Mouse (Mus musculus): Measurements from ENCODE around the gene Col23a1.
"Not testable (repeated sequence)": the region's sequence is repeated elsewhere in the genome, so short reads cannot be mapped to it uniquely, and the experiment has no call there.

The Col23a1 gene

DNA sequence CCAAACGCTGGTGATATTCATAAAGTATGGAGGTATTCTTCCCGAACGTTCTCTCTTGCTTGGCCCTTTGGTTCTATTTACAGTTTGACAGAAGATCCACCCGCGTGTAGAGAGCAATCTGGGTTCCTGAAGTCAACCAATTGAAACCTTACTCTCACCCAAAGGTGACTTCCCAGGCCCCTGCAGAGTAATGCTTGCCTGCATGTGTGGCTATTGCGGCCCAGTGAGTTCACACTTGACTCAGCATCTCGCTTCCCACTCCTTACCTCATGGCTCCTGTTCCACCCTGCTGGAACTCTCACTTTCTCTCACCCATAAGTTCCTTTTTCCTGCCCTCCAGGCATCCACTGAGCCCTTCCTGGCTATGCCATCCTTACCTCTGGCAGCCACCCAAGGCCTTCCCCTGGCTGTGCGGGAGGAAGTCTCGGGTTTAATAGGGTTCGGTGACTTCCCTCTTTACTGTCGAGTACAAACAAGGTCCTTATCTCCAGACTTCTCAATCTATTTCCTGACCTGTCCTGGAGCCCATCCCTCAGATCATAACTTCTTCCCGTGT is 38.7 kb downstream of the Col23a1 start:
- no peak for DNase-seq (ENCODE audit: low spot score)

DNA sequence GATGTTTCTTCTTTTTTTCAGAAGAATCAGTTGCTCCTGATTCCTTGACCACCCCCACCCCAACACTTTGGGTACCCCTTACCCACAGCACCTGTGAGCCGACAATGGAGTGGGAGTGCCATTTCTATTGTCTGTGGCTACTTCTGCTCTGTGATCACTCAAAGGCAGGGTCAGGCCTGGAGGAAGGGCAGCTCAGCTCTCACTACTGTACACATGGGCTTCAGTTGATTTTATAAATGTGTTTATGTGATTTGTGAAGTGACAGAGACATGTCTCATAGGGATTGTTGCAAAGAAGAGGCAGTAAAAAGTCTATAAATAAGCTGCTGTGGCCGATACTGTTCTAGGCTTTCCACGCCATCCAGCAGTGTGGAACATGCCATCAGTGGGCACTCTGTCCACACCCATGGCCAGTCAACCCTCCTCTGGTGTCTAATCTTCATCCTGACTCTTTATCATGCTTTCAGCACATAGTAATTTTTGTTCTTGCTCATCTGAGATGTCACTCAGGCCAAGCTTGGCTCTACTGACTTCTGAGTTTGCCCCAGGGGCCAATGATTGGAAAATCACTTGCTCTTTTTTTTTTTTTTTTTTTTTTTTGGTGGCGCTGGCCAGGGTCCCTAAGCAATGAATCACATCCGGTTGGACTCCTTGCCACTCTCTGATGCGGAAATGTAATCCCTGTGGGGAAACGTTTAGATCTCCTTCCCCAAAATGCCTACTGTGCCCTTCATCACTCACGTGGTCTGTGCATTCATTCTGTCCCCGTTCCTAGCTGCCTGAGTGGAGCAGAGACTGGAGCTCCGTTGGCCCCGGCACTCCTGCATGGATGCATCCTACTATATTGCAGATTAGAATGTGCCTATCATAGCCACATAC is 40.4 kb downstream of the Col23a1 start:
- DNase-seq (ENCODE audit: low spot score), result no peak

DNA sequence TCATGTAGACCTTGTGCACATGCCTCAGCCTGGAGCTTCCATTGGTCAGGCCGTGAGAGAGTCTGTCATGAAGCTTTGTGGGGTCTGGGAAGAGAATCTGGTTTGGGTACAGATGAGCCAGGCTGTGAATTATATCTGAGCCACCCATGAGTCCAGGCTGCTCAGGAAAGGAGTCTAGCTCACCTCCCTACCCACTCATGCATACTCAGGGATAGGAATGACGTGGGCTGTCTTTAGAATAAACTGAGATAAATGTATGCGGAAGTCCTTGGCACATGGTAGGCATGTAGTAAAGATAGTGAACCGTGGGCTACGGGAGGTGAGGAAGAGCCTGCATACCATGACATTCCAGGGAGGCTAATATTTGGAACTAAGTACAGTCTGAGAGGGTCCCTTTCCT is 44.3 kb downstream of the Col23a1 start:
- DNase-seq (ENCODE audit: low spot score), result no peak

DNA sequence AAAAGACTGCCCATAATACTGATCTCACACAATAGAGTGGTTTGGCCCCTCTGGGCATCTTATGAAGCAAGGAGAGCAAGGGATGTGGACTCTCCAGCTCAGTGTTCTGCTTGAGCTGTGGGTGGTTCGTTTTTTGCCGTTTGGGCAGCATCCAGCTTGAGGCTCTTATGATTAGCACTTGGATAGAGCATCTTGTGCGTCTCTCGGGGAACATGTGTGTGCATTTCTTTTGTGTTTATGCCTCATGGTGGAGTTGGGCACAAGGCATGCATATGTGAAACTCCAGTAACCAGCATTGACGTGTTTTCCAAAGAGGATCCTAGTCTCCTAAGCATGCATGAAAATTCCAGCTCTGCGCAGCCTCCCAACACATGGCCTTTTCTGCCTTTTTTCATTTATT is 47.9 kb downstream of the Col23a1 start:
- DNase-seq (ENCODE audit: low spot score), result no peak

DNA sequence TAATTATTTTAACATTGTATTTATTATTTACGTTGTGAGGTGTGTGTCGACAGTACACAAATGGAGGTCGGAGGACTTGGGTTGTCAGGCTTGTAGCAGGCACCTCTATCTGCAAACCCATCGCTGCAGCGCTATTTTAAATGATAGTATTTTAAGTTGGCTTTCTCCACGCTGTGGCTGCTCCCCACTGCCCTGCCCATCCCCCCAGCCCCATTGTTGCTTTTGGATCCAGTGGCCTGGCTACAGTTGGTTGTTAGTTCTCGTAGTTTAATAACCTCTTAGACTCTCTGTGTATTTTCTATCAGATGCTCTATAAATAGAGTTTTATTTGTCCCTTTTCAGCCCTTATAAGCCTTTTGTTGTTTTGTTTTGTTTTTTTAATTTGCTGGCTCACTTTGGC is 48.7 kb downstream of the Col23a1 start:
- no peak for DNase-seq (ENCODE audit: low spot score)

DNA sequence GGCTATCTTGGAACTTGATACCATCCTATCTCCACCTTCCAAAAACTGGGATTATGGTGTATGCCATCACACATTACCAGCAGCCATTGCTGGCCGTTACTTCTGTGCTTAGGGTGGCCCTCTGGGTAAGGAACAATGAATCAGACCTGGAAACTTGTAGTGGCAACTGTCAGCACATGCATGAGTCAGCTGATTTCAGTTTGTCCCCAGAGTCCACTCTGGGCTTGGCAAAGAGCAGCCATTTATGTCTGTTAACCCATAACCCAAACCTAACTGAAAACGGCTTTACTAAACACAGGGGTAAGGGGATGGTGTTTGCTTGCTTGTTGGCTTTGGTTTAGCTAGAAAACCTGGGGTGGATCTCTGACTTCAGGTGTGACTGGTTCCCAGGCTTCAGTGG is 51.4 kb downstream of the Col23a1 start:
- DNase-seq (ENCODE audit: low spot score), result no peak

DNA sequence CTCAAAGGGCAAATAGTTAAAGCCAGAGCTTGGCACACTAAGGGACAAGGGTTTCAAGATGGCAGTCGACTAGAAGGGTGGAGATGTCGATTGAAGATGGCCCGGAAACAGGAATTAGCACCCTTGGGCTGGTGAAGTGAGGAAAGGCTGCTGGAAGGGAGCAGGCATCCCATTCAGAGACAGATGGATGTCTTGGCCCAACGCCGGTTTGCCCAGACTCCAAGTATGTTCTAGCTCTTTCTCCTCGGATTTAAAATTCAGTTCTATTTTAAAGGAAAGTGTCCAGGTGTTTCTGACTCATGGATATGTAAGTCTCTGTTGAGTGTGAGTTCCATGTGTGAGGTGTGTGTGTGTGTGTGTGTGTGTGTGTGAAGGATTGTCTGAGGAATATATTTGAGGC is 53.1 kb downstream of the Col23a1 start:
- DNase-seq (ENCODE audit: low spot score), result no peak

DNA sequence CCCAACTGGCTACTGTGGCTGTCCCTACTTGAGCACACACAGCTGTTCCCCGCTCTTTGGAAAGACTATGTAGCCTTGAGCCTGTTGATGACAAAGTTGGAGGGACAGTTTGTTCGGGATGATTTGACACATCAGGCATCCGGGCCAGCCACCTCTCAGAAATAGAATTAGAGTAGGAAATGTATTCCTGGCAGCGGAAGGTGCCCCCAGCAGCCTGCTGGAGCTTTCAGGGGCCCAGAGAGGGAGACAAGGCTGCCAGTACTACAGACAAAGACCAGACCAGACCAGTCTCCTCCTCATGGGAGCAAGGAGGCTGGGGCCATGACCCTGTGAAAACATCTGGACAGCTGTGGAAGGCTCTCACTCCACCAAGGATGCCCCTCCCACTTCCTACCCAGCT is 53.6 kb downstream of the Col23a1 start:
- no peak for DNase-seq (ENCODE audit: low spot score)

DNA sequence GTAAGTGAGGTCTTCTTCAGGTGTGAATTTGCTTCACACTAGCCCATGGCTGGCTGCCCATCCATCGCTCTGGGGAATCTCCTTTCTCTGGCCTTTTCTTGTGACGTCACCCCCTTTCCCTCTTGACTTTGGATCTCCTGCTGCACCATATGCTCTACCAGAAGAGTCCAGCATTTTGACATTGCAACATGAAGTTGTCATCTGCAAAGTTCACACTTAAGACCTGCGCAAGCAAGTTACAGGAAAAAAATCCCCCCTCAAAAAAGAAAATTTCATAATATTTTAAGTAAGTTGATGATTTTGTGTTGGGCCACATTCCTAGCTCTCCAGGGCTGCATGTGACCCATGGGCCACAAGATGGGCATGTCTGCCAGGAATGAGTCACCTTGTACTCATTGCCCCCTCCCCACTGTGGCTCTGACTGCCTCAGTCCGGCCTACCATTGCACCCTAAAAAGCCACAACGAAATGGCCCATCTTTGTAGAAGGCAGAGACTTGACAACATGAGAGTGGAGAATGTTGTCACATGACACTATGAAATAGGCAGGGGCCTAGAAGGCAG is 54.1 kb downstream of the Col23a1 start:
- no peak for DNase-seq (ENCODE audit: low spot score)

DNA sequence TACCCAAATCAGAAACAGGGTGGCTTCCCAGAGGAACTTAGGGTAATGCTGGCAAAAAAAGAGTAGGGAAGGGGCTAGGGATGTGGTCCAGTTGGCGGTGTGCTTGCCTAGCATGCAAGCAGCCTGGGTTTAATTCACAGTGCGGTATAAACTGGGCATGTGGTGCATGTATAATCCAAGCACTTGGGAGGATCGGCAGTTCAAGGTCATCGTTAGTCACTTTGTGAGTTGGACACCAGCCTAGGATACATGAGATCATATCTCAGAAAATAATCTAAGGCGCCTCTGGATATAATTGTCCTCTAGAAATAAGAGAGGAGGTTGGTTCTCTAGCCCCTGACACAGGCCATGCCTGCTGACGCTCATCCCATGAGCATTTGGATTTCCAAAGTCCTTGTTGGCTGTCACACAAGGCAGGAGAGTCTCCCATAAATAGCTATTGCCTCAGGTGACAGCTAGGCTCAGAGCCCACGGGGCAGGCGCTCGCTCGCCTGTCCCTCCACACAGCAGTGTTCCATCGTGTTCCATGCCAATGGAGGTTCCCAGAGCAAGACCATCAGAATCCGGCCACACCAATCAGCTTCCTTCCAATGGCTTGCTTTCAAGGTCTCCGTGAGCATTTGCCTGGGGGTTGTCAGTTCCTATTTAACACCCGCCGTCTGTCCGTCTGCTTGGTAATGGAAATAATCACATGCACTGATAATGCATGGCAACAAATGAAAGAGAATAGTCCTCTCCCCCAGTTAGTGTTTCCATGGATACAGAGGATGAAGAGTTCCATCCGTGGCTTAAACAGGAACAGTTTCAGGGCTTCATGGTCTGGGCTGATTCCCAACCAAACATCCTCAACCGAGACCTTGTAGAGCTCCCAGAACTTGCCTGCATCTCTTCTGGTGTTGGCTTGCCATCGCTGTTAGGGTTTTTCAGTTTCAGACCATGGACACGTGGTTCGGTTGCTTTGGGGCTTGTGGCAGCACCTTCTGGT is 56.1 kb downstream of the Col23a1 start:
- no peak for DNase-seq (ENCODE audit: low spot score)

DNA sequence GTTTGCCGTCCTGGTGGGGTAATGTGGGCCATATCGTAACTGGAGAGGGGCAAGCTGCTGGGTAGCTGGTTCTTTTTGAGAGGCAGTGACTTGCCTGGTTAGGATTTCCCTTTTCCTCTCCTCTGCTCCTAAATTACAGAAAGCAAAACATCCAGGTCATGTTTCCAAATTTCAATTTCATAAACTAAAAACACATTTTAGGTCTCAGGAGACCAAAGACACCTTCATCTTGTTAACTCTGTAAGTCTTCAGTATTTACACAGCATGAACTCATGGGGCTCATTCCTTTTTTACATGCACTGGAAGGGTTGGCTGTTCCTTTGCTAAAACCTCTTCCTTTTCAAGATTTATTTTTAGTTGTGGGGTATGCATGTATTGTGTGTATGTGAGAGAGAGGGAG is 58.0 kb downstream of the Col23a1 start:
- no peak for DNase-seq (ENCODE audit: low spot score)

DNA sequence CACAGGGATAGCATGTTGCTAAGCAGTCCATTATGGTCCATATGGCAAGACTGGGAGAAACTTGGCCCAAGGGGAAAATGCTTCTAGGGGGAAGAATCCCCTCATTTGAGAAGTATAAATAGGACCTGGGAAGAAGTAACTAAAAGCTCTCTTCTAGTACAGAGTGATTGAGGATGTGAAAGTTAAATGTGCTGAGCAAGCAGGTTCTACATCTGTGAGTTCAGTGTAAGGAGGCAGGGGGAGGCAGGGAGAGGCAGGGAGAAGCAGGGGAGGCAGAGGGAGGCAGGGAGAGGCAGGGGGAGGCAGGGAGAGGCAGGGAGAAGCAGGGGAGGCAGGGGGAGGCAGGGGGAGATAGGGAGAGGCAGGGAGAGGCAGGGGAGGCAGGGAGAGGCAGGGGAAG is 59.9 kb downstream of the Col23a1 start:
- DNase-seq (ENCODE audit: low spot score), result no peak

DNA sequence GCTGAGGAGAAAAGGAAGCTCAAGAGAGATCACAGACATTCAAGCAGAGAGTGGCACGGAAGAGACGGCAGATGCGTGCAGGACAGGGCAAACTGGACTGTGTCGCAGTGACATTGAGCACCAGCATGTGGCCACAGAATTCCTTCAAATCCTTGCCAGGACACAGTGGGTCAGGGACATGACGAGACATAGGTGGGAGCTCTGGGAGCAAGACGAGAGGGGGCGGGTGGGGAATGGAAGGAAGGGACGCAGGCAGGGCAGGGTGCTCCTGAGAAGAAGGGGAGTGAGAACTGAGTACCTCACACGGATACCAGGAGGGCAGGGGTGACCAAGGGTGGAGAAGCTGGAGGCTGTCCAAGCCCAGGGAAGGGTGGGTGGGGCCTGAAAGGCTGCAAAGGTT is 61.4 kb downstream of the Col23a1 start:
- no peak for DNase-seq (ENCODE audit: low spot score)

DNA sequence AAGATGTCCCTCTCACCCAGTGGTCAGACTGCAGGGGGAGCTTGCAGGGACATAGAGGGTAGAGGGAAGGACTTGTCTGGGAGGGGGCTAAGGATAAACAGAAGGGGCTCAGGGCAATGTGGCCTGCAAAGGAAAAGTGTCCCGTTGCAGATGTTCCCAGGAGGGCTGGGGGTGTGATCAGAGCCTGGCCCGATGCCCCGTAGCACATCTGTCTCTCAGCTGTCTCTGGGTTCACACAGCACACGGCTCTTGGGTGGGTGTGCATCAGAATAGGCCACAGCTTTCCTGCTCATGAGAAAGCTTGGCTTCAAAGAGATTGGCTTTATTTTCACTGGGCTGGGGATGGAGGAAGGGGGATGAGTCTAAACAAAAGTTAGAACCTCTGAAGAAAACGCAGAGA is 62.1 kb downstream of the Col23a1 start:
- no peak for DNase-seq (ENCODE audit: low spot score)

DNA sequence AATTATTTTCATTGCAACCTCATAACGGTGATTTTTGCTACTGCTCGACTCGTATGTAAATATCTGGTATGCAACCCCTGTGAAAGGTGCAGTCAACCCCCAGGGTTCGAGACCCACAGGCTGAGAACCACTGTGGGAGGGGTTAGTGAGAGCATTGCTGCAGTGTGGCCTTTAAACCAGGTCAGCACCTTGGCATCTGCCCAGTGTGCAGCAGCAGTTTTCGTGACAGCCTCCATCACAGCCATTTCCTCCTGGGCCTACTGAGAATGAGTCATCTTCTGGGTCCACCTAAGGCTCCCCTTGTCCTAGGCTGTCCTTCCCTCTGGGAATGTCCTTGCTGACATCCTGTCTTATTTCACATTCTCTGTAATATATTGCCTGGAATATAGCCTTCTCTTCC is 64.0 kb downstream of the Col23a1 start:
- DNase-seq (ENCODE audit: low spot score), result no peak

DNA sequence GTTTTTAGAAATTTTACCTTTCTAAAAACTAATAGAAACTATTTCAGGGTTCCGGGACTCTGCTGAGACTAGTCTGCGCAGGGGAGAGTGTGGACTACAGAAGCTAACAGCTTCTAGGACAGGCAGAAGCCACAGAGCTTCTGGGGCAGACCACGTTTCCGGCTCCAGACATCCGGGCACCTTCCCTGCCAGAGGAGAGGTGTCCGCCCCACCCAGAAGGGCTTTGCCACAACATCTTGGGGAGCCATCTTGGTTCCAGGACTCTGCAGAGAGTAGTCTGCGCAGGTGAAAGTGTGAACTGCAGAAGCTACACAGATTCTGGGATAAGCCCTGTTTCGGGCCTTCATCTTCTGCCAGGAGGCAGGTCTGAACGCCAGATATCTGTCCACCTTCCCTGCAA is 69.3 kb downstream of the Col23a1 start:
- DNase-seq (ENCODE audit: low spot score), result not testable (repeated sequence)

DNA sequence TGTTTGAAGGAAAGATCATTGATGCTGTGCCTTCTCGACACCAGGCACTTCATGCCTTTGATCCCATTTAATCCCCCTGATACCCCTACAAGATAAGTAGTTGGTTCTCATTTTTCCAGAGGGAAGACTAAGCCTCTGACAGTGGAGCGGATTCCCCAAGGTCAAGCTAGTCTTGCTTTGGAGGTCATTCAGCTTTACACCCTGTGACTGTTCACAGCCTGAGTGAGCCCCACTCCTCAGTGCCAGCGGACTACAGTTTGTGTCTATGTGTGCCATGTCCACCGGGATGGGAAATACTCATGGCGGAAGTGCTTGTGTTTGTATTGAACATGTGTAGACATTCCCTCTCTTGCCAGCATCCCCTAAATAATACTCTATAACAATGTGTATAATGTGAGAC is 74.6 kb downstream of the Col23a1 start:
- DNase-seq (ENCODE audit: low spot score), result no peak

DNA sequence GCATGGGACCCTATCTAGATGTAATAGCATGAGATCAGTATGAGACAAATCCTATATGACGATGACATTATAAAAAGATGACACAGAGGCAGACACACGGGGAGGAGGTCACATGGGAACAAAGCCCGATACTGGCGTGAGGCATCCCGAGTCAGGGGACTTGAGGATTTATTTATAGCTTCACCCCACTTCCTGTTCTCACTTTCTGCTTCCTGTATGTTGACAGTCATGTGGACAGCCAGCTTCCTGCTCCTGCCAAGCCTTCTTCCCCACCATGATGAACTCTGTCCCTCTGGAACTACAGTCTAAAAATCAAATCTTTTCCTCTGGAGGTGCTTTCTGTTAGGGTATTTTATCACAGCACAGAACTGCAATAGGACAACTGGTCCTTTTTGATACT is 77.6 kb downstream of the Col23a1 start:
- DNase-seq (ENCODE audit: low spot score), result no peak

DNA sequence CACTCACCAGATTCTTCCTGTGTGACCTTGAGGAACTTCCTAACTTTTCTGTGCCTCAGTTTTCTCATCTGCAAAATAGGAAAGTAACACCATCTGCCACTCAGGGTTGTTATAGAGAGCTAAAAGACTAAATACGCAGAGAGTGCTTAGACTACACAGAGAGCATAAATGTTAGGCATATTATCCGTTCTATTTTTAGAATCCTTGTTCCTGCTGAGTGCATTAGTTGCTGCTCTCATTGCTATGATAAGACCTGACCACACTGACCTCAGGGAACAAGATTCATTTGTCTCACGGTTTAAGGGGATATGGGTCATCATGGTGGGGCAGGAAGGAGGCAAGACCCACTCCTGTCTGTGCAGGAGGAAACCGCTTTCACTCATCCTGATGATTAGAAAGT is 80.6 kb downstream of the Col23a1 start:
- no peak for DNase-seq (ENCODE audit: low spot score)

DNA sequence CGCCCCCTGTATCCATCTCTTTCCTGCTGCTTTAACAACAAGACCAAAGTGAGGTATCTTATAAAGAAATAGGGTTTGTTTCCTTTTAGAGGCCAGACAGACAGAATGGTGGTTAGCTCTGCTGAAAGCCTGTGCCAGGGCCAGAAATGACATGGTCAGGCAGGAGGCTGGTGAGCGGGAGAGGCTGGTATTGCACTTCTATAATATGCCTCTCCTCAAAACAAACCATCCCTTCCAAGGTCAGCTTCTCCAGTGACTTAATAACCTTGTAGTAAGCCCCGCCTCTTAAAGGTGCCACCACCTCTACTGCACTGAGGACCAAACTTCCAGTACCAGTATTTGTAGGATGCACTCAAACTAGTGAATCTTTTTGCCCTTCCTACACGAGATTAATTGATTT is 81.6 kb downstream of the Col23a1 start:
- DNase-seq (ENCODE audit: low spot score), result no peak

DNA sequence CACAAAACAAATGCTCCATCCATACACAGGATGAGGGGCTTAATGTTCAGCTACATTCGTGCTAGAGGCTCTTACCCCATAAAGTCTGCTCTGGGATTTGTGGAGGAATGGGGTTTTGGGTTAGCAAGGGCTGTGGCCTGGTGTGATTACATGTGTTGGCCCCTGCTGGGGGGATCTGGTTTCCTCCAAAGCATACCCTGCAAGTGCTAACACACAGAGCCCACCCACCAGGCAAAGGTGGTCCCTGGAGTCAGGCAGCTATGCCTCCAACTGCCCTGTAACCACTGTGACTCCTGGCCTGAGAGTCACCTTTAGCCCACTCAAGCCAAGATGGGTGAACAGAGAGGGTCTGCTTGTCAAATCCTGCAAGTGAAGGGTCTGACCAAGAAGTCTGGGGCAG is 82.2 kb downstream of the Col23a1 start:
- DNase-seq (ENCODE audit: low spot score), result no peak

DNA sequence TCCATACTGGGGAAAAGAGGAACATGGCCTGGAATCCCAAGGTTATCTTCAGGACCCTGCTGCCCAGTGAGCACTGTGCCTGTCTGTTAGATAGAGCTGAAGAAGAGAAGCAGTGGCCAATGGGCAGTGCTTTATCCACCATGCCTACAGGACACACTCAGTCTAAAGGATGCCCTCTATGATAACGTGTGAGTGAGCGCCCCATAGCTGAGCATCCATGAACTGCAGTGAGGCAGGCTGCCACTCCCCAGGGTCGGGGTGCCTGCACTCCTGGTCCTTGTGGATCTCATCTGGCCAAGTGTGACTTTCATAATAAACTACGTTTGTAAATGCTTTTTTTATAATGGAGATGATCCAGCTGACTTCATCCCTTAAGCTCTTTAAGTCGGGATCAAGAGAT is 87.5 kb downstream of the Col23a1 start:
- DNase-seq (ENCODE audit: low spot score), result no peak

All from ovary, postnatal 10 days (tissue).